Mouse (Mus musculus) heart, postnatal 25 days (tissue): ENCODE results near the gene Brd1. TPM values are rescaled to one million over a fixed set of nuclear protein-coding genes. Genes with fewer than 3 reads are reported as not detected.

Experiments used
- total RNA-seq, 2 experiments: library from RNA; stranded (reverse); gene quantifications; 2 replicates each; pipeline ENCODE4 v1.2.3; 2021

Brd1 gene
- total RNA-seq, 2 experiments from 2014 or later, result 29.3 to 31.9 TPM

Other genes starting within 250 kb of the Brd1 start
- not detected for gene Zdhhc25, start 133.9 kb downstream of the Brd1 start, total RNA-seq
- 1 to 10 TPM; 8.1 to 8.8 TPM for gene Zbed4, start 17.4 kb upstream of the Brd1 start, total RNA-seq
- gene Alg12, start 85.1 kb upstream of the Brd1 start, total RNA-seq, result 10 to 100 TPM; 10.7 TPM
- gene Creld2, start 85.4 kb upstream of the Brd1 start, total RNA-seq, result 10 to 100 TPM; 24.7 to 27.3 TPM
- gene Pim3, start 128.0 kb upstream of the Brd1 start, total RNA-seq, result 10 to 100 TPM; 86.8 to 98.2 TPM
- not detected for gene Ttll8, start 220.2 kb upstream of the Brd1 start, total RNA-seq
- not detected for gene Mlc1, start 244.8 kb upstream of the Brd1 start, total RNA-seq
- 10 to 100 TPM; 76.7 to 85.6 TPM for gene Mov10l1, start 248.7 kb upstream of the Brd1 start, total RNA-seq